10 mouse cellular contexts compared by ENCODE assay signal in genomic region chr5:24778843-24779140, GRCm38 (mm10). TPM values are rescaled to one million over a fixed set of nuclear protein-coding genes. Genes with fewer than 3 reads are reported as not detected.
DNase-seq lines count a peak whose midpoint lies in the region; ATAC-seq lines count a peak whose summit lies in the region.
"Had no signal": no experiment of that assay in that cellular context is flagged by ENCODE, and none has a peak within 500 bp of the region (broad histone marks: within the 10 kb centered on the region; RNA-seq: fewer than 3 reads in every experiment).

No protein-coding gene starts in this region.

- H3K9me3 ChIP-seq in heart, embryonic 10.5 days, result no peaks in the 10 kb centered on the region
- H3K9me3 ChIP-seq in intestine, embryonic 16.5 days (ENCODE audit: control insufficient read depth, low read length), result no peaks in the 10 kb centered on the region
- no peaks in the 10 kb centered on the region for H3K9me3 ChIP-seq in neural tube, embryonic 15.5 days (replicated peaks)

- peaks cover 14% of the 10 kb centered on the region; the same call in 1 of the 2 replicates for H3K27me3 ChIP-seq in heart, embryonic 10.5 days (ENCODE audit: insufficient read depth, poor library complexity, severe bottlenecking)
- H3K27me3 ChIP-seq in intestine, embryonic 16.5 days (replicated peaks; ENCODE audit: control insufficient read depth, insufficient read depth, low read length), result no peaks in the 10 kb centered on the region
- peaks cover 4% of the 10 kb centered on the region; the same call in 1 of the 2 replicates for H3K27me3 ChIP-seq in neural tube, embryonic 15.5 days (replicated peaks)

- peaks cover 34% of the 10 kb centered on the region for H3K4me1 ChIP-seq in heart, embryonic 10.5 days
- H3K4me1 ChIP-seq in intestine, embryonic 16.5 days (ENCODE audit: control insufficient read depth, insufficient read depth, low read length), result no peaks in the 10 kb centered on the region
- peaks cover 13% of the 10 kb centered on the region for H3K4me1 ChIP-seq in neural tube, embryonic 15.5 days

- H3K36me3 ChIP-seq in heart, embryonic 10.5 days, result no peaks in the 10 kb centered on the region
- H3K36me3 ChIP-seq in intestine, embryonic 16.5 days (ENCODE audit: control insufficient read depth, insufficient read depth, low read length), result no peaks in the 10 kb centered on the region
- no peaks in the 10 kb centered on the region for H3K36me3 ChIP-seq in neural tube, embryonic 15.5 days

- DNase-seq in heart, embryonic 10.5 days (ENCODE audit: low spot score), result peak; percentile 75
- DNase-seq in heart, postnatal 25 days (ENCODE audit: low spot score), result no peak
- DNase-seq in spleen, postnatal 4 days (ENCODE audit: low spot score in 2 of 2), result peak; percentile 10 to 58
- no peak for DNase-seq in spleen, postnatal 36 days (ENCODE audit: low spot score in 2 of 2)
- DNase-seq in adrenal gland, postnatal 36 days, result no peak
- DNase-seq in adrenal gland, adult 8-10 months, result no peak
- DNase-seq: gastrocnemius, adult 2 months; lung, postnatal 10 days had no signal

- WGBS in heart, embryonic 10.5 days, result 41% methylated on average over 13 of the region's 13 CpGs
- WGBS in intestine, embryonic 16.5 days, result 45% methylated on average over 13 of the region's 13 CpGs
- 48% methylated on average over 13 of the region's 13 CpGs for WGBS in neural tube, embryonic 15.5 days

- H3K4me3 ChIP-seq in heart, embryonic 10.5 days, result peak overlapping the region; percentile 29
- no peak overlapping the region for H3K4me3 ChIP-seq in intestine, embryonic 16.5 days (ENCODE audit: low read length)
- no peak overlapping the region for H3K4me3 ChIP-seq in neural tube, embryonic 15.5 days (replicated peaks)
- H3K4me3 ChIP-seq: gastrocnemius, adult 2 months had no signal

- peak overlapping the region; percentile 60 for H3K27ac ChIP-seq in heart, embryonic 10.5 days
- no peak overlapping the region for H3K27ac ChIP-seq in intestine, embryonic 16.5 days (ENCODE audit: low read length)
- no peak overlapping the region for H3K27ac ChIP-seq in neural tube, embryonic 15.5 days (replicated peaks)
- H3K27ac ChIP-seq: gastrocnemius, adult 2 months had no signal

- no peak overlapping the region for H3K9ac ChIP-seq in intestine, embryonic 16.5 days (ENCODE audit: low read depth, low read length)
- H3K9ac ChIP-seq in neural tube, embryonic 15.5 days (replicated peaks), result no peak overlapping the region

- no peak for ATAC-seq in intestine, embryonic 16.5 days
- no peak for ATAC-seq in neural tube, embryonic 15.5 days (ENCODE audit: low FRiP score)

- intact Hi-C loops in heart, postnatal 25 days (cut with DNase I), result no loop called here

- H3K4me2 ChIP-seq in intestine, embryonic 16.5 days (ENCODE audit: low read depth, low read length), result 0 out of 2 replicates have a peak overlapping the region, but pooled peaks have one; percentile 16
- peak overlapping the region; percentile 42 for H3K4me2 ChIP-seq in neural tube, embryonic 15.5 days

RNA-seq across cellular contexts. Expression of gene Crygn, which starts 21.0 kb away (rescaled TPM):
- polyA plus RNA-seq in heart, embryonic 10.5 days (2016; fragmentation: Nextera tagmentation; extraction: Ambion mirVana), result 2.7 and 4.1 TPM in 2 replicates
- not detected for total RNA-seq in heart, postnatal 25 days (2021)
- polyA plus RNA-seq in intestine, embryonic 16.5 days (2015; fragmentation: Nextera tagmentation; extraction: Ambion mirVana), result 1.0 and 1.4 TPM in 2 replicates
- 1.5 and 2.0 TPM in 2 replicates for polyA plus RNA-seq in neural tube, embryonic 15.5 days (2015; fragmentation: Nextera tagmentation; extraction: Ambion mirVana)
- total RNA-seq in adrenal gland, postnatal 36 days (2021), result 1 to 10 TPM in 1 of 2 experiments, not detected in 1; 2.1 TPM
- 1 to 10 TPM in 1 of 4 experiments, not detected in 3; 5.3 TPM for total RNA-seq in adrenal gland, adult 8-10 months (2022)
- total RNA-seq: gastrocnemius, adult 2 months had no signal

RNA-seq across cellular contexts. Expression of gene Wdr86, which starts 48.3 kb away (rescaled TPM):
- 14.0 and 29.3 TPM in 2 replicates for polyA plus RNA-seq in heart, embryonic 10.5 days (2016; fragmentation: Nextera tagmentation; extraction: Ambion mirVana)
- under 1 TPM; 0.44 to 0.59 TPM for total RNA-seq in heart, postnatal 25 days (2021)
- polyA plus RNA-seq in intestine, embryonic 16.5 days (2015; fragmentation: Nextera tagmentation; extraction: Ambion mirVana), result 6.8 and 8.4 TPM in 2 replicates
- polyA plus RNA-seq in neural tube, embryonic 15.5 days (2015; fragmentation: Nextera tagmentation; extraction: Ambion mirVana), result 4.1 and 5.2 TPM in 2 replicates
- 1 to 10 TPM; 1.1 to 3.3 TPM for total RNA-seq in adrenal gland, postnatal 36 days (2021)
- 1 to 10 TPM; 2.5 to 3.5 (median 2.7) TPM for total RNA-seq in adrenal gland, adult 8-10 months (2022)
- total RNA-seq: gastrocnemius, adult 2 months had no signal

Comparison
In these comparisons a context has a peak if more than half of its experiments do, and no peak if none do; other contexts are left out.
1. DNase-seq: peak in heart, embryonic 10.5 days (single experiment) and spleen, postnatal 4 days (2 of 2); none in heart, postnatal 25 days (single experiment), spleen, postnatal 36 days (0 of 2), adrenal gland, postnatal 36 days (0 of 2) and adrenal gland, adult 8-10 months (single experiment).